Mouse (Mus musculus): ENCODE results near the gene L3hypdh. TPM values are rescaled to one million over a fixed set of nuclear protein-coding genes. Genes with fewer than 3 reads are reported as not detected.
"Not testable (repeated sequence)": the region's sequence is repeated elsewhere in the genome, so short reads cannot be mapped to it uniquely, and the experiment has no call there.

Gene L3hypdh
- polyA plus RNA-seq, 1 experiment from 2014 or later, result 11.7 TPM

DNA sequence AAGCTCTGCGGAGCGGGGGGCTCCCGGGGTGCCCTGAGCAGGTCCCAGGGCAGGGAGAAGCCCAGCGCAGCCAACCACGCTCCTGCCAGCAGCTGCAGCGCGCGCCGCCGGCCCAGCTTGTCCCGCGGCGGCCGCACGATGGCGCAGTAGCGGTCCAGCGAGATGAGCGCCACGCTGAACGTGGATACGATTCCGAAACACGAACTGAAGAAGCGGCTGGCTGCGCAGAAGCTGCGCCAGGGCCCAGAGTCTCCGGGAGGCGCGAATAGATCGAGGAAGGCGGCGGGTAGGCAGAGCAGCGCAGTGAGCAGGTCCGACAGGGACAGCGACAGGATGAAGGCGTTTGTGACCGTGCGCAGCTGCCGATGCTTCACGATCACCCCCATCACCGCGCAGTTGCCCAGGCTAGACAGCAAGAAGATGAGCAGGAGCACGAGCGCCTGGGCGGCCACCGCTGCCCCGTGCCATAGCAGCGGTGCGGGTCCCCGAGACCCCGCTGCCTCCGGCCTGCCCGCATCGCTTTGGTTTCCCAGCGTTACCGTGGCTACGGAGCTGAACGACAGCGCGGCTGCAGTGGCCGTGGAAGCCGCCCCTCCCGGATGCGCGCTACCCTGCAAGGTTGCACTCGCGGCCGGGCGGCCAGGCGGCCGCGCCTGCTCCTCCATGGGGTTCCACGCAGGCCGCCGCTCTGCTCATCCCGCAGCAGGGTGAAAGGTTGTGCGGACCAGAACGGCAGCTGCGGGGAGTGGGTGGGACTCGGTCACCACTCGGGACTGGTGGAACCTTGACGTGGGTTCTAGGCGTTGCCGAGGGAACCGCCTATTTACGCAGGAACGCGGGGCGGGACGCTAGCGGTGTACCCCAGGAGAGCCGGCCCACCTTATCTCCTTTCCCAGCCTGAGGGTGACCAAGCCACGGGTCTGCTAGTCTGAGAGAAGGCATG lies 14.6 kb downstream of the L3hypdh start, which contains the start of gene Gpr135:
TSS of gene Gpr135 (minus strand) at position 799 of the 943 bp plus-strand sequence.
- Histone ChIP-seq H3K9me3 (ENCODE audit: control insufficient read depth, low read length) (no peaks in the 10 kb centered on the region), H3K36me3 (ENCODE audit: control insufficient read depth, insufficient read depth, low read length) (no peaks in the 10 kb centered on the region), H3K4me3 (ENCODE audit: low read length) (peak within 1 kb of the TSS; percentile 68), H3K27ac (ENCODE audit: low read depth, low read length) (peak within 1 kb of the TSS; percentile 87), H3K4me1 (ENCODE audit: control insufficient read depth, insufficient read depth, low read depth, low read length) (no peaks in the 10 kb centered on the region), H3K27me3 (replicated peaks; ENCODE audit: control insufficient read depth, insufficient read depth, low read length) (no peaks in the 10 kb centered on the region), H3K9ac (ENCODE audit: low read depth, low read length) (peak within 1 kb of the TSS; percentile 80), H3K4me2 (ENCODE audit: low read length) (peak within 1 kb of the TSS; percentile 91)
- under 1% methylated on average over 94 of the region's 94 CpGs for WGBS
- ATAC-seq, result peak; percentile 94

DNA sequence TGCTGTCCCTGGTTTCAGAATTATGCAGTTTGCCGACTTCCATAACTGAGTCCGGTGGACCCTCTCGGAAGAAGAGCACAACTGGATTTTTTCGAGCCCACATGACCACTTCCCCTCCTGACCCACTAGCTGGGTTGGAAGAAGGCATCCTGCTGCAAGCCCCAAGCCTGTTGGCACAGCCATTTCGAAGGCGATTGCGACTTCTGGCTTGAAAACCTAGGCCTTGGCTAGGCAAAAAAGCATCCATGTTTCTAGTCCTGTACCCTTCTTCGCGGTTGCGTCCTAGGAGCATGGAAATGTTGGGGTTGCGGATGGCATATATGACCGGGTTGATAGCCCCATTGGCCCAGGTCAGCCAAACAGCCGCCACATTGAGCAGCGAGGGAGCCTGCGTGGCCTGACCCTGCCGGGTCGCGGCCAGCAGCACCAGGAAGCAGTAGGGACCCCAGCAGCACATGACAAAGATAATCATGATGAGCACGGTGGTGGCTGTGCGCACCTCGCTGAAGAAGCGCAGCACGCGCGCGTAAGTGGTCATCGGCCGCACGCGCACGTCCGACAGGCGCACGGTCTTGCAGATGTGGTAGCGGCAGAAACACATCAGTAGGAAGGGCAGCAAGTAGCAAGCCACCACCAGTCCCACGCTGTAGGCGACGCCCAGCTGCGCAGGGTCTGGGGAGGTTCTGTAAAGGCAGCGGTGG lies 15.5 kb downstream of the L3hypdh start:
- WGBS, result 5% methylated on average over 40 of the region's 40 CpGs
- no peaks in the 10 kb centered on the region for H3K27me3 ChIP-seq (replicated peaks; ENCODE audit: control insufficient read depth, insufficient read depth, low read length)
- peak overlapping the region; percentile 80 for H3K9ac ChIP-seq (ENCODE audit: low read depth, low read length)
- no peaks in the 10 kb centered on the region for H3K9me3 ChIP-seq (ENCODE audit: control insufficient read depth, low read length)
- H3K36me3 ChIP-seq (ENCODE audit: control insufficient read depth, insufficient read depth, low read length), result no peaks in the 10 kb centered on the region
- peak; percentile 84 for ATAC-seq
- peak overlapping the region; percentile 91 for H3K4me2 ChIP-seq (ENCODE audit: low read length)
- peak overlapping the region; percentile 87 for H3K27ac ChIP-seq (ENCODE audit: low read depth, low read length)
- H3K4me1 ChIP-seq (ENCODE audit: control insufficient read depth, insufficient read depth, low read depth, low read length), result no peaks in the 10 kb centered on the region
- H3K4me3 ChIP-seq (ENCODE audit: low read length), result peak overlapping the region; percentile 68

DNA sequence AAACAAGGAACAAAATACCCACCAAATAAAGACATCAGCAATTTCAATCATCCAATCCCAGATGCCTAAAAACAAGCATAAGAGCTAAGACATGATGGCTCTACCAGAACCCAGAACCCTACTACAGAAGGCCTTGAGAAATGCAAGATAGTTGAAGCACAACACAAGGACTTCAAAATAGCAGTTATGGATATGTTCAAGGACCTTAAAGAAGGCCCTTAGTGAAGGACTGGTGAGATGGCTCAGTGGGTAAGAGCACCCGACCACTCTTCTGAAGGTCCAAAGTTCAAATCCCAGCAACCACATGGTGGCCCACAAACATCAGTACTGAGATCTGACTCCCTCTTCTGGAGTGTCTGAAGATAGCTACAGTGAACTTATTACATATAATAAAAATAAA lies 27.5 kb downstream of the L3hypdh start:
- ATAC-seq, result no peak

DNA sequence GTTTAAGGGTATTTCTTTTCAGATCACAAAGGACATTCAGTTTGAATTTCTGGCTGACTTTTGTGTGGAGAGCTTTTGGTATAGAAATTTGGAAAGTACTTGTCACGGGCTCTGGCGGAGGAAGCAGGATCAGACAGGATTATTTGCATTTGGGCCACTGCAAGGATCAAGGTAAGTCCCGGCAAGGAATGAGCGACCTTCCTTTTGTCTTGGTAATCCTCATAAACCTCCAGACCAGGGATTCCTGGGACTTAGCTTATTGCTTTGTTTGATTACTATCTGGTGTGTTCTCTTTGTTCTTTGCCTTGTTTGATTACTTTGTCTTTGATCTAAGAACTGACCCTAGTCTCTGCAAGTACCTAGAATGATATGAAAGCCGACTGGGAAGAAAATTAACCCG lies 31.4 kb downstream of the L3hypdh start:
- Histone ChIP-seq H3K4me2 (ENCODE audit: low read length) (no peak overlapping the region), H3K4me1 (ENCODE audit: control insufficient read depth, insufficient read depth, low read depth, low read length) (no peaks in the 10 kb centered on the region), H3K9ac (ENCODE audit: low read depth, low read length) (no peak overlapping the region), H3K4me3 (ENCODE audit: low read length) (no peak overlapping the region), H3K9me3 (ENCODE audit: control insufficient read depth, low read length) (peaks cover 11% of the 10 kb centered on the region; the same call in 1 of the 2 replicates), H3K36me3 (ENCODE audit: control insufficient read depth, insufficient read depth, low read length) (no peaks in the 10 kb centered on the region), H3K27me3 (replicated peaks; ENCODE audit: control insufficient read depth, insufficient read depth, low read length) (no peaks in the 10 kb centered on the region), H3K27ac (ENCODE audit: low read depth, low read length) (no peak overlapping the region)
- ATAC-seq, result no peak
- 47% methylated on average over 6 of the region's 6 CpGs for WGBS

More for the DNA sequence above, 27.5 kb downstream of the L3hypdh start:
- no peaks in the 10 kb centered on the region for H3K36me3 ChIP-seq (ENCODE audit: control insufficient read depth, insufficient read depth, low read length)
- H3K27me3 ChIP-seq (replicated peaks; ENCODE audit: control insufficient read depth, insufficient read depth, low read length), result no peaks in the 10 kb centered on the region
- H3K4me1 ChIP-seq (ENCODE audit: control insufficient read depth, insufficient read depth, low read depth, low read length), result no peaks in the 10 kb centered on the region
- WGBS, result 96% methylated on average over 1 of the region's 1 CpGs
- no peak overlapping the region for H3K4me3 ChIP-seq (ENCODE audit: low read length)
- H3K27ac ChIP-seq (ENCODE audit: low read depth, low read length), result no peak overlapping the region
- H3K9me3 ChIP-seq (ENCODE audit: control insufficient read depth, low read length), result no peaks in the 10 kb centered on the region
- no peak overlapping the region for H3K9ac ChIP-seq (ENCODE audit: low read depth, low read length)
- H3K4me2 ChIP-seq (ENCODE audit: low read length), result no peak overlapping the region

DNA sequence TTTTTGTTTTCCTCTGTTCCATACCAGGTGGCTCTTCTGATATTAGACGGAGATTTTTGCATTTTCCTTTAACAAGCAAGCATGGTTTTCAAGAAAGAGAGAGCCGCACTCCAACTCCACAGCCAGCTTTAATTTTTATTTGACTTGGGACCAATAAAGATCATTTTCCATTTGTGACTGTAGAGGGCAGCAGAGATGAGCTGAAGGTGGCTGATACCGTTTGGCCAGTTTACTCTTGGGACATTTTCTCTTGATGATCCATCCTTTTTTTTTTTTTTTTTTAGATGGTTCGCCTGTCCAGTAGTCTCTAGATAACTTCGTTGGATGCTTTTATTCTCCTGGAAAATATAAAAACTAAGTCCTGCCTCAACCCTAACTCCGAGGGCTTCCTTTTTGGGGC lies 31.9 kb downstream of the L3hypdh start:
- 42% methylated on average over 6 of the region's 6 CpGs for WGBS
- H3K9me3 ChIP-seq (ENCODE audit: control insufficient read depth, low read length), result peaks cover 11% of the 10 kb centered on the region; the same call in 1 of the 2 replicates
- H3K27me3 ChIP-seq (replicated peaks; ENCODE audit: control insufficient read depth, insufficient read depth, low read length), result no peaks in the 10 kb centered on the region
- no peak overlapping the region for H3K9ac ChIP-seq (ENCODE audit: low read depth, low read length)
- H3K36me3 ChIP-seq (ENCODE audit: control insufficient read depth, insufficient read depth, low read length), result no peaks in the 10 kb centered on the region
- no peak overlapping the region for H3K27ac ChIP-seq (ENCODE audit: low read depth, low read length)
- no peak for ATAC-seq
- no peak overlapping the region for H3K4me2 ChIP-seq (ENCODE audit: low read length)
- H3K4me1 ChIP-seq (ENCODE audit: control insufficient read depth, insufficient read depth, low read depth, low read length), result no peaks in the 10 kb centered on the region
- no peak overlapping the region for H3K4me3 ChIP-seq (ENCODE audit: low read length)

DNA sequence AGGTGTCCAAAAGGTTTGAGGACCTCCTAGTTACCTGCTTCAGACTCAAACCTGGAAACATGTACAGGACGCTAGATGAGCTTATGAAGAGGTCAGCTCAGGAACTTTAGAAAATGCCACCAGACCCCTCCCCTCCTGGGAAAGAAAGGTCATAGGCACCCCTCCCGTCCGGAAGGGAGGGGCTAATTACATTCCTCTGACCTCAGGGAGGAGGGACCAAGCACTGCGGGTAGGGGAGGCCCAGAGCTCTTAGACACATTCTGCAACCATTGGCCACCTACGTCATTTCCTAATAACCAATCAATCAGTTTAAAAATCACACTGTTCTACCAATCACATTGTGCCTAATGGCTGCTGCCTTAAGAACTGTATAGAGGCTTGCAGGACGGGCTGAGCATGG lies 32.7 kb downstream of the L3hypdh start:
- no peak for ATAC-seq
- H3K27ac ChIP-seq (ENCODE audit: low read depth, low read length), result no peak overlapping the region
- 76% methylated on average over 6 of the region's 6 CpGs for WGBS
- H3K4me1 ChIP-seq (ENCODE audit: control insufficient read depth, insufficient read depth, low read depth, low read length), result no peaks in the 10 kb centered on the region
- H3K27me3 ChIP-seq (replicated peaks; ENCODE audit: control insufficient read depth, insufficient read depth, low read length), result no peaks in the 10 kb centered on the region
- no peak overlapping the region for H3K4me2 ChIP-seq (ENCODE audit: low read length)
- no peaks in the 10 kb centered on the region for H3K36me3 ChIP-seq (ENCODE audit: control insufficient read depth, insufficient read depth, low read length)
- H3K4me3 ChIP-seq (ENCODE audit: low read length), result no peak overlapping the region
- peaks cover 11% of the 10 kb centered on the region; the same call in 1 of the 2 replicates for H3K9me3 ChIP-seq (ENCODE audit: control insufficient read depth, low read length)
- no peak overlapping the region for H3K9ac ChIP-seq (ENCODE audit: low read depth, low read length)

DNA sequence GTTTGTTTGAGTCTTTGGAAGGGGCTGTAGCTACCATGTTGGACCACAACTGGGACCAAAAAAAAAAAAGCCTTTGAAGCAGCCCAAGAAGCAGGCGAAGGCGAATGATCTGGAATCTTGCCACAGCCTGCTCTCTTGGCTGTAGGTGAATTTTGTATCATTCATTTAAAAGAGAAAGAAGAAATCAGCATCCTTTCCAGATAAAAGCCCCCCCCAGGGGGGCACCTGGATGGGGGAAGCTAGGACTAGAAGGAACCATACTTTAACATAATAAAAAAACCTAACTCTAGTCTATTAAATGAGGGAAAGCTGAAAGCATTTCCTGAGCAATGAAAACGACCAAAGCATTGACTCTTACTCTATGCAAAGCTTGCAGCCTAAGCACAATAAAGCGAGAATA lies 34.4 kb downstream of the L3hypdh start:
- Histone ChIP-seq H3K9me3 (ENCODE audit: control insufficient read depth, low read length) (peaks cover 11% of the 10 kb centered on the region; the same call in 1 of the 2 replicates), H3K4me3 (ENCODE audit: low read length) (no peak overlapping the region), H3K9ac (ENCODE audit: low read depth, low read length) (no peak overlapping the region), H3K27ac (ENCODE audit: low read depth, low read length) (no peak overlapping the region), H3K4me1 (ENCODE audit: control insufficient read depth, insufficient read depth, low read depth, low read length) (no peaks in the 10 kb centered on the region), H3K36me3 (ENCODE audit: control insufficient read depth, insufficient read depth, low read length) (no peaks in the 10 kb centered on the region), H3K4me2 (ENCODE audit: low read length) (no peak overlapping the region), H3K27me3 (replicated peaks; ENCODE audit: control insufficient read depth, insufficient read depth, low read length) (no peaks in the 10 kb centered on the region)
- ATAC-seq, result no peak
- WGBS, result 85% methylated on average over 4 of the region's 4 CpGs

DNA sequence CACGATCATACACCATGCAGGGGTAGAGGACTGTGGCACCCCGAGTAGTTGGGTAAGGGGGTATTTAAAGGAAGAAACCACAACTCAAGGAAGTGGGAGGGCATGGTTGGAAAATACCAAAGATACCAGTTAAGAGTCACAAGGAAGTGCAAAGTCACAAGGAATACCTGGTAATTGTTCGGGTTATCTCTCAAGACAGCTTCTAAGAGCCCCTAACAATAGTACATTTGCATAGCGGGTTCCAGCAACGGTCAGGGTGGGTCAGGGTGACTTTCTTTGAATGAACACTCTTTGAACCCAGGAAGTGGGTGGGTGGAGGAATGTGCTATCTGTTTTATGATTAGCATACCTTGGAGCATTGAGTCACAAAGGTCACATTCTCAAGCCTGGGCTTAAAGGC lies 35.1 kb downstream of the L3hypdh start:
- ATAC-seq; H3K4me1 ChIP-seq (ENCODE audit: control insufficient read depth, insufficient read depth, low read depth, low read length); H3K4me2 ChIP-seq (ENCODE audit: low read length); H3K27me3 ChIP-seq (replicated peaks; ENCODE audit: control insufficient read depth, insufficient read depth, low read length); H3K4me3 ChIP-seq (ENCODE audit: low read length); H3K9ac ChIP-seq (ENCODE audit: low read depth, low read length); H3K27ac ChIP-seq (ENCODE audit: low read depth, low read length); H3K36me3 ChIP-seq (ENCODE audit: control insufficient read depth, insufficient read depth, low read length): not testable (repeated sequence)
- peaks cover 11% of the 10 kb centered on the region; the same call in 1 of the 2 replicates for H3K9me3 ChIP-seq (ENCODE audit: control insufficient read depth, low read length)
- WGBS, result 89% methylated on average over 5 of the region's 5 CpGs

DNA sequence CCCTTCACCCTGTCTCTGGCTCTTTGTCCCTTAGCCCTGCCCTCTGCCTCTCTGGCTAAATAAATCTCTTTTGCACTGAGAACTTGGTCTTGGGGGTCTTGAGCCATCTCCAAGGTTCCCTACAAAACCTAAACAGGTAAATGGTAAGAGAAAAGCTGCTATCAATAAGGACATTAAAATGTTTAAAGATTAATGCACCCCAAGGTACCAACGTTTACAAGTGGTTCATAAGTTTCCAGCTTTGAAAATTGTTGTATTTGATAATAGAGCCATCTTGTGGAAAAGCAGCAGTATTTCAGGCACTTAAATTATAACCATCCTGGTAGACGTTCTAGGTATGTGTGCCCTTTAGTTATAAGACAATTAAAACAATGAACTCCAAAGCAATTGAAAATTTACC lies 37.7 kb downstream of the L3hypdh start:
- H3K36me3 ChIP-seq (ENCODE audit: control insufficient read depth, insufficient read depth, low read length), result no peaks in the 10 kb centered on the region
- H3K27me3 ChIP-seq (replicated peaks; ENCODE audit: control insufficient read depth, insufficient read depth, low read length), result no peaks in the 10 kb centered on the region
- no peak for ATAC-seq
- no peak overlapping the region for H3K27ac ChIP-seq (ENCODE audit: low read depth, low read length)
- 8% methylated on average over 2 of the region's 2 CpGs for WGBS
- H3K4me1 ChIP-seq (ENCODE audit: control insufficient read depth, insufficient read depth, low read depth, low read length), result no peaks in the 10 kb centered on the region
- H3K9ac ChIP-seq (ENCODE audit: low read depth, low read length), result no peak overlapping the region
- no peak overlapping the region for H3K4me3 ChIP-seq (ENCODE audit: low read length)
- no peak overlapping the region for H3K4me2 ChIP-seq (ENCODE audit: low read length)
- H3K9me3 ChIP-seq (ENCODE audit: control insufficient read depth, low read length), result peaks cover 11% of the 10 kb centered on the region; the same call in 1 of the 2 replicates

All from hindbrain, embryonic 16.5 days (tissue).